Mouse (Mus musculus) neural tube, embryonic 12.5 days (tissue): ENCODE measurements at regions not wholly inside any gene's neighbourhood (a gene's known extent, or its start where the extent isn't known, plus 50 kb on each side); places are given as distances from the start of the nearest gene placed in this dataset.

Experiments used
- ATAC-seq: fragments of 200-750 bp; cut with Nextera tagmentation; 2 replicates; pipeline ENCODE4 v1.8.0; 2017; ENCODE audit warnings: low read depth, mild to moderate bottlenecking, moderate TSS enrichment, moderate library complexity; ENCODE audit not compliant: low FRiP score
- H3K27ac ChIP-seq: fragments of 300-500 bp; sonication (generic); 2 replicates; pipeline ENCODE4 v1.5.1; 2016
- H3K27me3 ChIP-seq: fragments of 300-500 bp; sonication (generic); replicated peaks from 2 replicates; pipeline ENCODE4 v1.6.1; 2016; ENCODE audit warnings: mild to moderate bottlenecking
- H3K36me3 ChIP-seq: fragments of 300-500 bp; sonication (generic); 2 replicates; pipeline ENCODE4 v1.6.1; 2016; ENCODE audit warnings: mild to moderate bottlenecking
- H3K4me1 ChIP-seq: fragments of 300-500 bp; sonication (generic); 2 replicates; pipeline ENCODE4 v1.6.1; 2016
- H3K4me2 ChIP-seq: fragments of 300-500 bp; sonication (generic); replicated peaks from 2 replicates; pipeline ENCODE4 v1.6.1; 2016; ENCODE audit warnings: mild to moderate bottlenecking
- H3K4me3 ChIP-seq: fragments of 300-500 bp; sonication (generic); 2 replicates; pipeline ENCODE4 v1.5.1; 2016
- H3K9ac ChIP-seq: fragments of 300-500 bp; sonication (generic); 2 replicates; pipeline ENCODE4 v1.6.1; 2016; ENCODE audit warnings: mild to moderate bottlenecking
- H3K9me3 ChIP-seq: fragments of 300-500 bp; sonication (generic); 2 replicates; pipeline ENCODE4 v1.6.1; 2016; ENCODE audit warnings: mild to moderate bottlenecking
- WGBS: fragments of 180-500 bp; shearing (Covaris S2); methylation state at CpG from one replicate; pipeline ENCODE4 v1.1.7; 2016; 5-methylcytosine and 5-hydroxymethylcytosine counted together

GRCm38 (mm10) chr11:33007366-33007765, 139.8 kb downstream of the Fgf18 start:
- Histone ChIP-seq H3K4me3 (no peak overlapping the region), H3K4me2 (no peak overlapping the region), H3K9ac (no peak overlapping the region), H3K27me3 (no peaks in the 10 kb centered on the region), H3K4me1 (peaks cover 5% of the 10 kb centered on the region; the same call in 1 of the 2 replicates), H3K27ac (no peak overlapping the region), H3K9me3 (no peaks in the 10 kb centered on the region), H3K36me3 (no peaks in the 10 kb centered on the region)
- WGBS, result 91% methylated on average over 6 of the region's 6 CpGs
- no peak for ATAC-seq

GRCm38 (mm10) chr11:33005183-33005582, 142.0 kb downstream of the Fgf18 start:
- Histone ChIP-seq H3K36me3 (no peaks in the 10 kb centered on the region), H3K4me3 (no peak overlapping the region), H3K9me3 (no peaks in the 10 kb centered on the region), H3K27me3 (no peaks in the 10 kb centered on the region), H3K27ac (no peak overlapping the region), H3K9ac (no peak overlapping the region), H3K4me2 (no peak overlapping the region), H3K4me1 (peaks cover 5% of the 10 kb centered on the region; the same call in 1 of the 2 replicates)
- no peak for ATAC-seq
- WGBS, result 32% methylated on average over 4 of the region's 4 CpGs

- H3K27me3 ChIP-seq, result no peaks in the 10 kb centered on the region
- WGBS, result 80% methylated on average over 11 of the region's 11 CpGs
- no peaks in the 10 kb centered on the region for H3K9me3 ChIP-seq
- no peaks in the 10 kb centered on the region for H3K36me3 ChIP-seq
- no peak overlapping the region for H3K9ac ChIP-seq
- H3K27ac ChIP-seq, result no peak overlapping the region
- no peak overlapping the region for H3K4me3 ChIP-seq
- no peak overlapping the region for H3K4me2 ChIP-seq
- peaks cover 5% of the 10 kb centered on the region; the same call in 1 of the 2 replicates for H3K4me1 ChIP-seq
- ATAC-seq, result no peak
Measured at GRCm38 (mm10) chr11:33004603-33005002, 142.6 kb downstream of the Fgf18 start.

- 91% methylated on average over 4 of the region's 4 CpGs for WGBS
- no peaks in the 10 kb centered on the region for H3K9me3 ChIP-seq
- H3K9ac ChIP-seq, result no peak overlapping the region
Measured at GRCm38 (mm10) chr11:32999684-33000255, 147.4 kb downstream of the Fgf18 start.

GRCm38 (mm10) chr11:32998687-32999605, 148.3 kb downstream of the Fgf18 start:
- H3K9me3 ChIP-seq, result no peaks in the 10 kb centered on the region
- no peak for ATAC-seq
- H3K27ac ChIP-seq, result no peak overlapping the region

More at GRCm38 (mm10) chr11:32999684-33000255, 147.4 kb downstream of the Fgf18 start:
- no peak for ATAC-seq
- no peaks in the 10 kb centered on the region for H3K36me3 ChIP-seq
- H3K4me3 ChIP-seq, result no peak overlapping the region
- H3K4me1 ChIP-seq, result no peaks in the 10 kb centered on the region; the same call in 1 of the 2 replicates
- no peak overlapping the region for H3K27ac ChIP-seq
- H3K27me3 ChIP-seq, result no peaks in the 10 kb centered on the region
- no peak overlapping the region for H3K4me2 ChIP-seq

GRCm38 (mm10) chr11:32994391-32994790, 152.8 kb downstream of the Fgf18 start:
- H3K36me3 ChIP-seq, result no peaks in the 10 kb centered on the region
- no peak for ATAC-seq
- no peak overlapping the region for H3K9ac ChIP-seq
- no peaks in the 10 kb centered on the region for H3K27me3 ChIP-seq
- H3K27ac ChIP-seq, result no peak overlapping the region
- no peak overlapping the region for H3K4me2 ChIP-seq
- 71% methylated on average over 4 of the region's 4 CpGs for WGBS
- H3K4me1 ChIP-seq, result no peaks in the 10 kb centered on the region
- H3K9me3 ChIP-seq, result no peaks in the 10 kb centered on the region
- no peak overlapping the region for H3K4me3 ChIP-seq

More at GRCm38 (mm10) chr11:32998687-32999605, 148.3 kb downstream of the Fgf18 start:
- H3K27me3 ChIP-seq, result no peaks in the 10 kb centered on the region
- H3K4me1 ChIP-seq, result no peaks in the 10 kb centered on the region
- no peak overlapping the region for H3K9ac ChIP-seq
- H3K36me3 ChIP-seq, result no peaks in the 10 kb centered on the region
- WGBS, result 74% methylated on average over 14 of the region's 14 CpGs
- no peak overlapping the region for H3K4me2 ChIP-seq
- no peak overlapping the region for H3K4me3 ChIP-seq

- Histone ChIP-seq H3K36me3 (no peaks in the 10 kb centered on the region), H3K4me1 (no peaks in the 10 kb centered on the region), H3K4me2 (no peak overlapping the region), H3K27me3 (no peaks in the 10 kb centered on the region), H3K9me3 (no peaks in the 10 kb centered on the region), H3K4me3 (no peak overlapping the region), H3K27ac (no peak overlapping the region), H3K9ac (no peak overlapping the region)
- no peak for ATAC-seq
- 89% methylated on average over 8 of the region's 8 CpGs for WGBS
Measured at GRCm38 (mm10) chr11:32993439-32993838, 153.8 kb downstream of the Fgf18 start.

GRCm38 (mm10) chr11:32991036-32991616, 156.1 kb downstream of the Fgf18 start:
- no peak for ATAC-seq
- WGBS, result 87% methylated on average over 5 of the region's 5 CpGs
- no peaks in the 10 kb centered on the region for H3K36me3 ChIP-seq
- no peak overlapping the region for H3K4me2 ChIP-seq
- no peak overlapping the region for H3K9ac ChIP-seq
- no peaks in the 10 kb centered on the region for H3K9me3 ChIP-seq
- H3K4me1 ChIP-seq, result no peaks in the 10 kb centered on the region
- H3K27ac ChIP-seq, result no peak overlapping the region
- no peak overlapping the region for H3K4me3 ChIP-seq
- no peaks in the 10 kb centered on the region for H3K27me3 ChIP-seq

GRCm38 (mm10) chr11:32990201-32990600, 157.0 kb downstream of the Fgf18 start:
- no peak for ATAC-seq
- WGBS, result 87% methylated on average over 12 of the region's 12 CpGs
- no peak overlapping the region for H3K4me2 ChIP-seq
- no peaks in the 10 kb centered on the region for H3K9me3 ChIP-seq
- no peaks in the 10 kb centered on the region for H3K27me3 ChIP-seq
- H3K36me3 ChIP-seq, result no peaks in the 10 kb centered on the region
- no peak overlapping the region for H3K4me3 ChIP-seq
- H3K4me1 ChIP-seq, result no peaks in the 10 kb centered on the region
- H3K27ac ChIP-seq, result no peak overlapping the region
- H3K9ac ChIP-seq, result no peak overlapping the region

- no peak overlapping the region for H3K9ac ChIP-seq
- H3K4me1 ChIP-seq, result no peaks in the 10 kb centered on the region
- 93% methylated on average over 7 of the region's 7 CpGs for WGBS
- no peak overlapping the region for H3K4me3 ChIP-seq
- no peaks in the 10 kb centered on the region for H3K9me3 ChIP-seq
- no peak overlapping the region for H3K27ac ChIP-seq
- no peak for ATAC-seq
- no peak overlapping the region for H3K4me2 ChIP-seq
- H3K27me3 ChIP-seq, result no peaks in the 10 kb centered on the region
- no peaks in the 10 kb centered on the region for H3K36me3 ChIP-seq
Measured at GRCm38 (mm10) chr11:32978899-32979298, 154.5 kb upstream of the Smim23 start.

GRCm38 (mm10) chr11:32976572-32976971, 152.2 kb upstream of the Smim23 start:
- no peaks in the 10 kb centered on the region for H3K36me3 ChIP-seq
- H3K4me3 ChIP-seq, result no peak overlapping the region
- no peak overlapping the region for H3K9ac ChIP-seq
- no peak for ATAC-seq
- H3K27me3 ChIP-seq, result no peaks in the 10 kb centered on the region
- 89% methylated on average over 2 of the region's 2 CpGs for WGBS
- no peak overlapping the region for H3K27ac ChIP-seq
- no peaks in the 10 kb centered on the region for H3K4me1 ChIP-seq
- H3K4me2 ChIP-seq, result no peak overlapping the region
- H3K9me3 ChIP-seq, result no peaks in the 10 kb centered on the region

GRCm38 (mm10) chr11:32973453-32973852, 149.0 kb upstream of the Smim23 start:
- 74% methylated on average over 4 of the region's 4 CpGs for WGBS
- H3K27ac ChIP-seq, result no peak overlapping the region
- no peak for ATAC-seq

More at GRCm38 (mm10) chr11:32973453-32973852, 149.0 kb upstream of the Smim23 start:
- Histone ChIP-seq H3K36me3 (no peaks in the 10 kb centered on the region), H3K27me3 (no peaks in the 10 kb centered on the region), H3K9me3 (no peaks in the 10 kb centered on the region), H3K9ac (no peak overlapping the region), H3K4me1 (no peaks in the 10 kb centered on the region), H3K4me2 (no peak overlapping the region), H3K4me3 (no peak overlapping the region)
